Comparison of ENCODE assay signal across 22 mouse cellular contexts in genomic region chr10:37280150-37280820, GRCm38 (mm10).
DNase-seq lines count a peak whose midpoint lies in the region; ATAC-seq lines count a peak whose summit lies in the region.
"Had no signal": no experiment of that assay in that cellular context is flagged by ENCODE, and none has a peak within 500 bp of the region (broad histone marks: within the 10 kb centered on the region; RNA-seq: fewer than 3 reads in every experiment).

No protein-coding gene starts in this region.

- 23% methylated on average over 6 of the region's 6 CpGs for WGBS in heart, embryonic 12.5 days
- 24% methylated on average over 6 of the region's 6 CpGs for WGBS in liver, embryonic 16.5 days (ENCODE audit: insufficient replicate concordance)

- H3K4me3 ChIP-seq in heart, embryonic 12.5 days: no peak overlapping the region
- H3K4me3 ChIP-seq in liver, embryonic 16.5 days (ENCODE audit: low read depth, low read length): no peak overlapping the region
- H3K4me3 ChIP-seq: embryonic facial prominence, embryonic 15.5 days; forebrain, embryonic 12.5 days; hindbrain, embryonic 15.5 days; limb, embryonic 10.5 days; midbrain, embryonic 12.5 days; myocyte; neural tube, embryonic 15.5 days had no signal

- H3K27me3 ChIP-seq in heart, embryonic 12.5 days (replicated peaks): no peaks in the 10 kb centered on the region
- no peaks in the 10 kb centered on the region for H3K27me3 ChIP-seq in liver, embryonic 16.5 days (ENCODE audit: control insufficient read depth, insufficient read depth, low read depth, low read length)
- H3K27me3 ChIP-seq: embryonic facial prominence, embryonic 15.5 days; forebrain, embryonic 12.5 days; hindbrain, embryonic 15.5 days; midbrain, embryonic 12.5 days; neural tube, embryonic 15.5 days had no signal

- no peaks in the 10 kb centered on the region for H3K36me3 ChIP-seq in heart, embryonic 12.5 days
- no peaks in the 10 kb centered on the region for H3K36me3 ChIP-seq in liver, embryonic 16.5 days (ENCODE audit: control insufficient read depth, insufficient read depth)
- H3K36me3 ChIP-seq: embryonic facial prominence, embryonic 15.5 days; forebrain, embryonic 12.5 days; hindbrain, embryonic 15.5 days; limb, embryonic 10.5 days; midbrain, embryonic 12.5 days; neural tube, embryonic 15.5 days had no signal

- peak overlapping the region; percentile 64; the same call in 1 of the 2 replicates for H3K27ac ChIP-seq in heart, embryonic 12.5 days (ENCODE audit: poor library complexity, severe bottlenecking)
- peak overlapping the region; percentile 62 for H3K27ac ChIP-seq in liver, embryonic 16.5 days (ENCODE audit: low read length)
- H3K27ac ChIP-seq: embryonic facial prominence, embryonic 15.5 days; forebrain, embryonic 12.5 days; hindbrain, embryonic 15.5 days; kidney, postnatal 0 days; limb, embryonic 10.5 days; midbrain, embryonic 12.5 days; neural tube, embryonic 15.5 days had no signal

- peaks cover 8% of the 10 kb centered on the region; the same call in 1 of the 2 replicates for H3K4me1 ChIP-seq in heart, embryonic 12.5 days (replicated peaks)
- peaks cover 12% of the 10 kb centered on the region for H3K4me1 ChIP-seq in liver, embryonic 16.5 days (ENCODE audit: control insufficient read depth, low read depth, low read length)
- H3K4me1 ChIP-seq: embryonic facial prominence, embryonic 15.5 days; forebrain, embryonic 12.5 days; hindbrain, embryonic 15.5 days; limb, embryonic 10.5 days; midbrain, embryonic 12.5 days; neural tube, embryonic 15.5 days had no signal

- H3K9ac ChIP-seq in heart, embryonic 12.5 days: no peak overlapping the region
- no peak overlapping the region for H3K9ac ChIP-seq in liver, embryonic 16.5 days (ENCODE audit: low read depth, low read length)
- H3K9ac ChIP-seq: embryonic facial prominence, embryonic 15.5 days; forebrain, embryonic 12.5 days; hindbrain, embryonic 15.5 days; midbrain, embryonic 12.5 days; neural tube, embryonic 15.5 days had no signal

- H3K4me2 ChIP-seq in heart, embryonic 12.5 days: no peak overlapping the region
- H3K4me2 ChIP-seq in liver, embryonic 16.5 days (ENCODE audit: low read depth, low read length): no peak overlapping the region
- H3K4me2 ChIP-seq: embryonic facial prominence, embryonic 15.5 days; forebrain, embryonic 12.5 days; hindbrain, embryonic 15.5 days; midbrain, embryonic 12.5 days; neural tube, embryonic 15.5 days had no signal

- intact Hi-C loops in gastrocnemius, postnatal 36 days (cut with DNase I): no loop called here

- H3K9me3 ChIP-seq in heart, embryonic 12.5 days (replicated peaks): no peaks in the 10 kb centered on the region
- H3K9me3 ChIP-seq in liver, embryonic 16.5 days (replicated peaks; ENCODE audit: control insufficient read depth, low read length): no peaks in the 10 kb centered on the region
- H3K9me3 ChIP-seq: embryonic facial prominence, embryonic 15.5 days; forebrain, embryonic 12.5 days; hindbrain, embryonic 15.5 days; limb, embryonic 10.5 days; midbrain, embryonic 12.5 days; neural tube, embryonic 15.5 days had no signal

- no peak for DNase-seq in heart, postnatal 4 days
- peak; percentile 64 for DNase-seq in MEL-GATA-1-ER (ENCODE audit: extremely low read depth, low read depth)
- DNase-seq in adrenal gland, postnatal 14 days: no peak
- no peak for DNase-seq in gastrocnemius, postnatal 36 days
- DNase-seq: adrenal gland, postnatal 10 days; cerebellum, adult 9-11 months; embryo, embryonic 11 days; lung, adult 2 months; lung, postnatal 4 days; thymus, postnatal 4 days had no signal

- ATAC-seq in heart, embryonic 12.5 days (ENCODE audit: insufficient number of reproducible peaks, low FRiP score): peak; percentile 90
- ATAC-seq in erythroid progenitor cell, adult 5-6 weeks (replicated peaks; ENCODE audit: low FRiP score, poor library complexity, severe bottlenecking): peak; percentile 87
- peak; percentile 91 for ATAC-seq in liver, embryonic 16.5 days (ENCODE audit: low read depth)
- ATAC-seq: intestine, postnatal 0 days had no signal
